Mouse (Mus musculus): Measurements from ENCODE around the gene Gm4922. TPM values are rescaled to one million over a fixed set of nuclear protein-coding genes. Genes with fewer than 3 reads are reported as not detected.

The Gm4922 gene
- polyA plus RNA-seq, 1 experiment from 2014 or later: 0.05 TPM

DNA sequence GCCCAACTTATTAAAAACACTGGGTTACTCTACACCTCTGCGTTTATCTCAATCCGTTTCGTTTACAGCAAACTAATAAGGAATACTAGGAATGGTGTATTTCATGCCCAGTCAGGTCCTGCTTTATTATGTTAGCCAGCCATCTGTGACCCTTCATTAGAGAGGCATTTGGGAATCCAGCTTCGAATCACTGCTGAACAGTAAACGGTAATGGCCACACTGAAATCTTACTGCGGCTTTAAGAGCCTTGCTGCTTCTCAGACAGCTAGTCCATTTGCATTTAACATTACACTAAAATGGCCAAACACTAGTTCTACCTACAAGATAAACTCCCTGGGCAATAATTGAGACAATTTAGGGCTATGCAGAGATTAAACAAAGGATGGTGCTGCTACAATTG lies 44.5 kb downstream of the Gm4922 start:
- Histone ChIP-seq H3K4me3 (ENCODE audit: low read depth, low read length) (peak overlapping the region; percentile 51; the same call in 1 of the 2 replicates), H3K27ac (replicated peaks) (no peak overlapping the region), H3K27me3 (ENCODE audit: control insufficient read depth, insufficient read depth, low read length) (no peaks in the 10 kb centered on the region), H3K9ac (ENCODE audit: low read length) (no peak overlapping the region), H3K9me3 (ENCODE audit: control insufficient read depth, low read length) (no peaks in the 10 kb centered on the region), H3K4me2 (replicated peaks; ENCODE audit: low read depth) (peak overlapping the region; percentile 79; the same call in 1 of the 2 replicates), H3K4me1 (replicated peaks; ENCODE audit: control insufficient read depth, insufficient read depth) (no peaks in the 10 kb centered on the region), H3K36me3 (ENCODE audit: control insufficient read depth, insufficient read depth, low read length) (no peaks in the 10 kb centered on the region)
- 65% methylated on average over 6 of the region's 6 CpGs for WGBS
- no peak for TF ChIP-seq EP300 (optimal IDR thresholded peaks at IDR 0.05)
- TF ChIP-seq CTCF (IDR thresholded peaks at IDR 0.05; ENCODE audit: low read depth): no peak
- DNase-seq (ENCODE audit: low spot score): no peak
- no peak for ATAC-seq (ENCODE audit: low FRiP score, low TSS enrichment)

DNA sequence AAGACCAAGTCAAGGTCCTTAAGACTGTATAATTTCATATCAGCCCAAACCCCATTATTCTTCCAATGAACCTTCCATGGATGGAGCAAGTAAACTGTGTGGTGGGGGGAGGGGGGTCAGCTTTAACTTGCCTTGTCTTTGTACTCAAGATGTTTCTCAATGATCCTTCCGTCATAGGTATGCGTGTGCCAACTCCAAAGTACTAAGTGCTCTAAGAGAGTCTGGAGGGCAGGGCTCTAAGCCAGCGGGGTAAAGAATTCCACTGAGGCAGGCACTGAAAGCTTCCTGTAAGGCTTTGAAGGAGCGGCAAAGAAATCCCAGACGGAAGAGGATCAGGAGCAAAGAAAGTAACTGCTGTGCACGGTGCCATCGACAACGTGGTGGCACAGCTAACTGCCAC lies 45.6 kb downstream of the Gm4922 start:
- Histone ChIP-seq H3K4me1 (replicated peaks; ENCODE audit: control insufficient read depth, insufficient read depth) (no peaks in the 10 kb centered on the region), H3K4me3 (ENCODE audit: low read depth, low read length) (no peak overlapping the region), H3K27ac (replicated peaks) (no peak overlapping the region), H3K27me3 (ENCODE audit: control insufficient read depth, insufficient read depth, low read length) (no peaks in the 10 kb centered on the region), H3K4me2 (replicated peaks; ENCODE audit: low read depth) (no peak overlapping the region), H3K36me3 (ENCODE audit: control insufficient read depth, insufficient read depth, low read length) (no peaks in the 10 kb centered on the region), H3K9ac (ENCODE audit: low read length) (no peak overlapping the region), H3K9me3 (ENCODE audit: control insufficient read depth, low read length) (no peaks in the 10 kb centered on the region)
- ATAC-seq (ENCODE audit: low FRiP score, low TSS enrichment) (no peak), DNase-seq (ENCODE audit: low spot score) (no peak)
- WGBS: 87% methylated on average over 8 of the region's 8 CpGs
- TF ChIP-seq CTCF (IDR thresholded peaks at IDR 0.05; ENCODE audit: low read depth) (no peak), EP300 (optimal IDR thresholded peaks at IDR 0.05) (no peak)

Other genes starting within 250 kb of the Gm4922 start
- 112 and 129 TPM in 2 replicates for gene Hebp2, start 240.7 kb downstream of the Gm4922 start, polyA plus RNA-seq (2015; fragmentation: Nextera tagmentation; extraction: Ambion mirVana)
- gene Arfgef3, start 42.8 kb downstream of the Gm4922 start, polyA plus RNA-seq (2015; fragmentation: Nextera tagmentation; extraction: Ambion mirVana): 1.6 and 1.8 TPM in 2 replicates
- 1,093 and 1,120 TPM in 2 replicates for gene Perp, start 58.2 kb upstream of the Gm4922 start, polyA plus RNA-seq (2015; fragmentation: Nextera tagmentation; extraction: Ambion mirVana)
- 1.7 and 1.8 TPM in 2 replicates for gene Tnfaip3, start 228.9 kb upstream of the Gm4922 start, polyA plus RNA-seq (2015; fragmentation: Nextera tagmentation; extraction: Ambion mirVana)

Measured in stomach, postnatal 0 days (tissue).